Mouse (Mus musculus): ENCODE results near the gene Timm17b.

DNA sequence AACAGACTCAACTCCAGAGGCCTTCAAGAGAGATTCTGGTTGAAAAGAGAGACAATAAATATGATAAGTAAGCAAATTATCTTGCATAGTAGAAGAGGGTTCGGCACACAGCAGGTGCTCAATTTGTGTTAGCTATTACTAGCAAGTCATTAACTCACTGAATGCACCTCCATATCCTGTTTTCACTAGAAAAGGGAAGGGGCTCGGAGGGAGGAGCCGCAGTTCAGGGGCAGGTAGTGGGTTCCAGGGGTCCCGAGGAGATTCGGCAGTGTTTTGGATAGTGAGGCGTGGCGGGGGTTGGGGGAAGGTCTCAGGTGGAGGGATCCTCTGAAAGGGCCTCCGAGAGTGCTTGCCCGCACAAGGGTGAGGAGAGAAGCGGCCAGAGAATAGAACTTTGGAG, 28.0 kb downstream of the Timm17b start:
- TF ChIP-seq CTCF (IDR thresholded peaks at IDR 0.05; ENCODE audit: extremely low read depth, insufficient read length, insufficient replicate concordance, low read depth, low read length) (no peak), POLR2A (IDR thresholded peaks at IDR 0.05; ENCODE audit: low read depth, low read length) (no peak)

All from small intestine, adult 2 months (tissue).